Mouse (Mus musculus) brain, embryonic 14.5 days (tissue): ENCODE results near the gene Cracr2a.

Experiments
- CTCF ChIP-seq: fragments of 200-500 bp; IDR thresholded peaks from 2 replicates; pipeline ENCODE4 v1.5.1; 2012; ENCODE audit warnings: inconsistent platforms, mild to moderate bottlenecking, moderate library complexity, borderline replicate concordance; ENCODE audit not compliant: insufficient read depth, insufficient read length; ENCODE audit errors: extremely low read depth
- POLR2A ChIP-seq: fragments of 200-500 bp; IDR thresholded peaks from 2 replicates; pipeline ENCODE4 v1.6.1; 2012; ENCODE audit warnings: mild to moderate bottlenecking, inconsistent platforms, borderline replicate concordance; ENCODE audit not compliant: poor library complexity, insufficient read depth, insufficient read length, severe bottlenecking; ENCODE audit errors: extremely low read depth

DNA sequence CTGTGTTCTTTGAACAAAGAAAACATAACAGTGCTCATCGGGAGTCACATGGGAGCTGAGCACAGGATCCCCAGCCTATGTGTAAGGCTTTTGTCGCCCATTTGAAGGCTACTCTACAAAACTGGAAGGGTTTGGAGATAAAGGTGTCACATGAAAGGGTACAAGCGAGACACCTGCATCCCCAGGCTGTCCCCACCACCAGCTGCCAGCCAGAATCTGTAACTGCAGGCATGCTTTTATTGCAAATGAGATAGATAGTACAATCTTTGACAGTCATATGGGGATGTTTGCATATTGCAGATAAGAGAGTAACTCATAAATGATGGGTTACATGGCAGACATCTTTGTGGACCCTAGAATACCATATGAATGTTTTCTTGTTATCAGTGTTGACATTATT is 30.3 kb downstream of the Cracr2a start:
- TF ChIP-seq POLR2A (no peak), CTCF (no peak)
